Mouse (Mus musculus): ENCODE results near the gene Pitx2. TPM values are rescaled to one million over a fixed set of nuclear protein-coding genes. Genes with fewer than 3 reads are reported as not detected.

The Pitx2 gene
- polyA plus RNA-seq, 1 experiment from 2014 or later: 19.2 TPM

DNA sequence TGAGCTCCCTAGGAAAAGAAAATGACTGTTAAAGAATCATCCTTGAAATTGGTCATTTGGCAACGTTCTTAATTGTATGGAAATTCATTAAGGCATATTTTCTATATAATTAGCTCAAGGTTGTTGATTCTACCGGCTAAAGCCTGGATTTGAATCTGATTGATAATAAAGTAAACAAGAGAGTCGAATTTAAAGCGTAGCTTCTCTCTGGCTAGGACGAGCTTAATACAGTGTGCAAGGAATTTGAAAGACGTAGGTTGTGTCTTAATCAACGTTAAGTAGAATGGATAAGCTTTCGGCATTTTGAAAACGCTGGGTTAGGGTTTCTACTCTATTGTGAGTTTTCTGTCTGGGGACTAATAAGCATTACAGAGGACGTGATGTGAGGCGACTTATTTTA lies 13.1 kb downstream of the Pitx2 start:
- 7% methylated on average over 11 of the region's 11 CpGs for WGBS
- peaks cover 26% of the 10 kb centered on the region for H3K4me1 ChIP-seq (replicated peaks)
- peaks cover 93% of the 10 kb centered on the region for H3K27me3 ChIP-seq
- H3K36me3 ChIP-seq: no peaks in the 10 kb centered on the region
- no peaks in the 10 kb centered on the region for H3K9me3 ChIP-seq (replicated peaks)
- no peak overlapping the region for H3K27ac ChIP-seq
- ATAC-seq (replicated peaks; ENCODE audit: insufficient number of reproducible peaks, insufficient read depth, low FRiP score, low read depth): no peak
- no peak overlapping the region for H3K4me3 ChIP-seq
- no peak overlapping the region for H3K4me2 ChIP-seq
- H3K9ac ChIP-seq: no peak overlapping the region

DNA sequence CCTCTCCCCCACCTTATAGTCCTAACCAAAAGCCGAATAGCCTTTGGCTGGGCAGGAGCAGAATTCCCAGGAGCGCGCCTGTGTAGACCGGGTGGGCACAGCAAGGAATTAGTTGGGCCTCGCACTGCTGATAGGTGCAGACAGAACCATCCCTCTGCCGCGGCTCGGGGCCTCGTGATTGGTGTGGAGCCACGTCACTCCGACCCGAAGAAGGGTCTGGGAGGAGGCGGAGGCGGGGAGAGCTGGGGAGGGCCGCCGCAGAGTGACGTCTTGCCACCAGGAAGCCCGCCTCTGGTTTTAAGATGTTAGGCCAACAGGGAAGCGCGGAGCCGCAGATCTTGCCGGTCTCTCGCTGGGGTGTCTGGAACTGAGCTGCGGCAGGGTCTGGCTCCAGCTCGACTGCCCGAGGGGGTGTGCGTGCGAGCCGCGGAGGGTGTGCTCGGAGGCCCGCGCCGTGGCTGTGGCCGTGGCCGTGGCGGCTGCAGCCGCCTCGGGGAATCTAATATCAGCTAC lies 14.0 kb downstream of the Pitx2 start:
- peak overlapping the region; percentile 90 for H3K4me2 ChIP-seq
- H3K9me3 ChIP-seq (replicated peaks): no peaks in the 10 kb centered on the region
- WGBS: 0% methylated on average over 39 of the region's 39 CpGs
- peaks cover 28% of the 10 kb centered on the region for H3K4me1 ChIP-seq (replicated peaks)
- peak overlapping the region; percentile 79 for H3K27ac ChIP-seq
- peaks cover 93% of the 10 kb centered on the region for H3K27me3 ChIP-seq
- peak; percentile 93 for ATAC-seq (replicated peaks; ENCODE audit: insufficient number of reproducible peaks, insufficient read depth, low FRiP score, low read depth)
- no peaks in the 10 kb centered on the region for H3K36me3 ChIP-seq
- peak overlapping the region; percentile 60 for H3K4me3 ChIP-seq
- peak overlapping the region; percentile 54 for H3K9ac ChIP-seq

DNA sequence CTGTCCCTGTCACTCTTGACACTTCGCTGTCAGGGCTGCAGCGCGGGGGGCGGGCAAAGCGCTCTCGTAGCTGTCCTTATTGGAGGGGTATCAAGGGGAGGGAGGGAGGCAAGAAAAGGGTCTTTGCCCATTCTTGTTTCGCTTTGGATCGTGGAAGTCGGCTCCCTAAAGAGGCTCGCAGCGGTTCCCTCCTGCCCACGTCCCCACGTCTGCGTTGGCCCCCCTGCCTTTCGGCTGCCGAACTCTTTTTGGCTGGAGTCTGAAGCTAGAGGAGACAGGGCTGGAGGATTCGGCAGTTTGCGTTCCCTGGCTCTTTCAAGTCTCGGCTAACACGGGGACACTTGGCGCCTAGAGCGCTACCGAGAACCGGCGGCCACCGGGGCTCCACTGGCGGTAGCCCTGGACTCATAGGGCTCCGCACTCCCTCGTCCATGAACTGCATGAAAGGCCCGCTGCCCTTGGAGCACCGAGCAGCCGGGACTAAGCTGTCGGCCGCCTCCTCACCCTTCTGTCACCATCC lies 14.5 kb downstream of the Pitx2 start:
- Histone ChIP-seq H3K9ac (peak overlapping the region; percentile 54), H3K27ac (peak overlapping the region; percentile 79), H3K9me3 (replicated peaks) (no peaks in the 10 kb centered on the region), H3K4me1 (replicated peaks) (peaks cover 28% of the 10 kb centered on the region), H3K36me3 (no peaks in the 10 kb centered on the region), H3K27me3 (peaks cover 91% of the 10 kb centered on the region), H3K4me2 (peak overlapping the region; percentile 90), H3K4me3 (peak overlapping the region; percentile 60)
- peak; percentile 36; the same call in 1 of the 2 replicates for ATAC-seq (replicated peaks; ENCODE audit: insufficient number of reproducible peaks, insufficient read depth, low FRiP score, low read depth)
- WGBS: 1% methylated on average over 34 of the region's 34 CpGs

DNA sequence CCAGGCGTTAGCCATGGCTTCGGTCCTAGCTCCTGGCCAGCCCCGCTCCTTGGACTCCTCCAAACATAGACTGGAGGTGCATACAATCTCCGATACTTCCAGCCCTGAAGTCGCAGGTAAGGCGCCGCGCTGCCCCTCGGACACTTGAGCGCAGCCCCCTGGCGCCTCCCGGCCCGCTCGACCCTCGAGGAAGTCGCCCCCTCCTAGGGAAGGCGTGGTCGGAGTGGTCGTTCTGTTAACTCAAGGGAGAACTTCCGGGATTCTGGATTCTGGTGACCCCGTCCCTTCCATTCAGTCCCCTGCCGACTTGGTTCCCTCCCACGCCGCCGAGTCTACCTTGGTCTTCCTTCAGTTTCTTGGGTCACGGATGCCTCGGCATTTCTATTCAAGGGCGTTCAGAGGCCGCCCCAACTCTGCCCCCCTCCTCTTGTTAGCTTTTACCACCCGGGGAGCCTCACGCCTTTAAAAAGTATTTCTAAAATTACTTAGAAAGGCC lies 15.0 kb downstream of the Pitx2 start:
- Histone ChIP-seq H3K36me3 (no peaks in the 10 kb centered on the region), H3K9me3 (replicated peaks) (no peaks in the 10 kb centered on the region), H3K4me2 (peak overlapping the region; percentile 90), H3K27me3 (peaks cover 91% of the 10 kb centered on the region), H3K4me1 (replicated peaks) (peaks cover 28% of the 10 kb centered on the region), H3K9ac (peak overlapping the region; percentile 54), H3K27ac (peak overlapping the region; percentile 79), H3K4me3 (peak overlapping the region; percentile 60)
- ATAC-seq (replicated peaks; ENCODE audit: insufficient number of reproducible peaks, insufficient read depth, low FRiP score, low read depth): no peak
- under 1% methylated on average over 31 of the region's 31 CpGs for WGBS

DNA sequence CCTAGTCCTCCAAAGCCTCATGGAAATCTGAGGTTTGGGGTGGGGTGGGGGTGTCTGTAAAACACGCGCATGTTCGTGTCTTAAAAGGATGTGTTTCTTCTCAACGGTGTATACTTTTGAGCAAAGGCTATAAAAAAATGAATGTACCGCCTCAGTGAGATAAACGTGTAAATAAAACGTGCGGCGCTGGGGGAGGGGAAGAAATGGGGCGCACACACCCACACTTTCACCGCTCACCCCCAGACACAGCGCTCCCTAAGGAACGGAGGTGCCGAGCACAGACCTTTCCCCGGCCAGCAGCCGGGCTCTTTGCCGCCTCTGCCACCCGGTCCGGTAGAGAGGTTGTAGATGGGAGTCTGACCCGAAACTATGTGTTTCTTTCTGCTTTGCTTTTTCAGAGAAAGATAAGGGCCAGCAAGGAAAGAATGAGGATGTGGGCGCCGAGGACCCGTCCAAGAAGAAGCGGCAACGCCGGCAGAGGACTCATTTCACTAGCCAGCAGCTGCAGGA lies 15.6 kb downstream of the Pitx2 start:
- H3K27ac ChIP-seq: peak overlapping the region; percentile 79
- WGBS: 2% methylated on average over 26 of the region's 26 CpGs

DNA sequence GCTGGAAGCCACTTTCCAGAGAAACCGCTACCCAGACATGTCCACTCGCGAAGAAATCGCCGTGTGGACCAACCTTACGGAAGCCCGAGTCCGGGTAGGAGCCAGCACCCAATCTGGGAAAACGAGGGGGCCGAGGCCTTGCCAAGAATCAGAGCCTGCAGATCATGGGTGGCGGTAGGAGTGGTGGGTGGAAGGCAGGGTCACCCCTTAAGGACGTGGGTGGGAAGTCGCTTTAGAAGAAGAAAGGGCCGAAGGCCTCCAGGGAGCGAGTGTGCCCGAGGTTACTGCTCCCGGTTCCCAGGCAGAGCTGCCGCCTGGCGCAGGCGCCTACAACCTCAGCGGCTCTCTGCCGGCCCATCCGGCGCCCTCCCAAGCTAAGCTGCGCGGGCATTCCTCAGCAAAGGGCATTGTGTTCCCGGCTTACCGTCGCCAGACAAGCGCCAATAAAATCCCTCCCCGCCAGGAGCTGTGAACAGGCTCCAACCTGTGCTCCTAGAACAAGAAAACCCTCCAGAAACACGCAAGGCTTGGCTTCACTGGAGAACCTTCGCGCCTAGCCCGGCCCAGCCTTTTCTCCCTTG lies 16.2 kb downstream of the Pitx2 start:
- Histone ChIP-seq H3K4me1 (replicated peaks) (peaks cover 28% of the 10 kb centered on the region), H3K4me2 (peak overlapping the region; percentile 90), H3K9ac (peak overlapping the region; percentile 54), H3K36me3 (no peaks in the 10 kb centered on the region), H3K27me3 (peaks cover 87% of the 10 kb centered on the region), H3K9me3 (replicated peaks) (no peaks in the 10 kb centered on the region), H3K4me3 (peak overlapping the region; percentile 60), H3K27ac (peak overlapping the region; percentile 79)
- 2% methylated on average over 35 of the region's 35 CpGs for WGBS
- no peak for ATAC-seq (replicated peaks; ENCODE audit: insufficient number of reproducible peaks, insufficient read depth, low FRiP score, low read depth)

More for the DNA sequence above, 15.6 kb downstream of the Pitx2 start:
- peak overlapping the region; percentile 60 for H3K4me3 ChIP-seq
- peak overlapping the region; percentile 90 for H3K4me2 ChIP-seq
- H3K4me1 ChIP-seq (replicated peaks): peaks cover 28% of the 10 kb centered on the region
- H3K9me3 ChIP-seq (replicated peaks): no peaks in the 10 kb centered on the region
- H3K27me3 ChIP-seq: peaks cover 91% of the 10 kb centered on the region
- H3K9ac ChIP-seq: peak overlapping the region; percentile 54
- no peaks in the 10 kb centered on the region for H3K36me3 ChIP-seq
- no peak for ATAC-seq (replicated peaks; ENCODE audit: insufficient number of reproducible peaks, insufficient read depth, low FRiP score, low read depth)

DNA sequence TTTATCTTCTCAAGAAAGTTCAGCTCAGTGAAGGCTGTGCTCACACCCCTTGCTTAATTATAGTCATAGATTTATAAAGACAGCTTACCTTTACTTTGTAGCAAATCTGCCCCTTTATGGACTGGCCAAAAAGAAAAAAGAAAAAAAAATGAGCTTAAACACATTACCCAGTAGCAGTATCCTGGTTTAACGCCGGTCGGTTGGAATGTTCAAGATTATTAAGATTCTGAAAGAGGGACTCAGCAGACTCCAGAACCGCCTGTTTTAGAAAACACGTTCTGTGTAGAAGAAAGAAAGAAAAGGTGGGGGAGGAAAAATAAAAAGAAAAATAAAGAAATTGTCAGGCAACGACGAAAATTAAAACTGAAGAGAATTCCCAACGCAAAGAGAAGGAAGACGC lies 16.8 kb downstream of the Pitx2 start:
- Histone ChIP-seq H3K4me2 (peak overlapping the region; percentile 90), H3K27me3 (peaks cover 87% of the 10 kb centered on the region), H3K9ac (0 out of 2 replicates have a peak overlapping the region, but pooled peaks have one; percentile 54), H3K36me3 (no peaks in the 10 kb centered on the region), H3K9me3 (replicated peaks) (no peaks in the 10 kb centered on the region), H3K4me3 (peak overlapping the region; percentile 60), H3K4me1 (replicated peaks) (peaks cover 28% of the 10 kb centered on the region), H3K27ac (no peak overlapping the region)
- ATAC-seq (replicated peaks; ENCODE audit: insufficient number of reproducible peaks, insufficient read depth, low FRiP score, low read depth): no peak
- WGBS: 8% methylated on average over 9 of the region's 9 CpGs

DNA sequence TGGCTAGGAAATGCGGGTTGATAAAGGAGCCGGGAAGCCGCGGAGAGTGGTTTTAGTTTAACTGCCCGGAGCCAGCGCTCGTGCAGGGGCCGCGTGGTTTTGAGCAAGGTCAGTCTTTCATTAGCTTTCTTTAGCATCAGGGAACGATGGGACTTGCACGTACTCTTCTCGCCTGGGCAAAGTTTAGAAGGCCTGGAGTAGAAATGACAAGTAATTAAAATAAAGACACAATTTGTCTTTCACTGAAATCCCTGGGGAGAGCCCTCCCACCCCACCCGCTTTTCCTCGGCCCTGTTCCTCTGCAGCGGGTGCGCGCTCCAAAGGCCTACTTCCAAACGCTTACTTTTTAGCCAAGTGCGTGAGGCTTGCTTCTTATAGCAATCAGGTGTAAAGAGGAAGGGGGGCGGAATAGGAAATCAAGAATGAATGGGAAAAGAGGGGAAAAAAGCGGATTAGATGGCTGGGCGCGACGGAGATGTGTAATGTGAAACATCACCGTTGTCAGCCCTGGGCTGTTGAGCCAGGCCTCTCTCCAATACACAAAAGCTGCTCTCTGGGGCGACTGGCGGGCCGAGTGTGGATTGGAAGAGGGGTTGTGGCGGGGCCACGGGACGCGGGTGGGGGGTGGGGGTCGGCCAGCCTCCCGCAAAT lies 17.4 kb downstream of the Pitx2 start:
- Histone ChIP-seq H3K36me3 (no peaks in the 10 kb centered on the region), H3K27ac (no peak overlapping the region), H3K27me3 (peaks cover 87% of the 10 kb centered on the region), H3K4me1 (replicated peaks) (peaks cover 28% of the 10 kb centered on the region), H3K4me3 (peak overlapping the region; percentile 60), H3K9me3 (replicated peaks) (no peaks in the 10 kb centered on the region), H3K9ac (no peak overlapping the region), H3K4me2 (peak overlapping the region; percentile 90)
- WGBS: 4% methylated on average over 34 of the region's 34 CpGs
- ATAC-seq (replicated peaks; ENCODE audit: insufficient number of reproducible peaks, insufficient read depth, low FRiP score, low read depth): no peak

DNA sequence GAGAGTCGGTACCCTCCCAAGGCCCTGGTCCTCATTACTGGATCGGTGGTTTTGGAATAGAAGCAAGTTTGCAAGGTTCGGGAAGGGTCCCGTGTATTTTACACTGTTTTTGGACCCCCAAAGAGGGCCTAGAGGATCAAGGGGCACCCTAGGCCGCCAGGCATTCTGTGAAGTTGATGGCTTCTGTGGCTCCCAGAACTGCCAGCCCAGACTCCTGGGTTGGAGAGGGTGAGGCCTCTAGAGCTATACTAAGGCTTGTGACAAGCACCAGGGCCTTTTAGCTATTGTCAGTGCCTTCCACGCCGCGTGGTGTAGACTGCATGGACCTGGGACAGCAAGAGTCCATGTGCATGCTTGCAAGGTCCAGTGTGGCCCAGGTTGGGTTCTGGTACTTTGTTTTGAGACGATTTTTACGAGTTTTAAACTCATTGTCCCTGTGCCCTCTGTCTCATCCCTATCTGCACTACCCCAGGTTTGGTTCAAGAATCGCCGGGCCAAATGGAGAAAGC lies 18.2 kb downstream of the Pitx2 start:
- Histone ChIP-seq H3K9me3 (replicated peaks) (no peaks in the 10 kb centered on the region), H3K27ac (no peak overlapping the region), H3K4me2 (peak overlapping the region; percentile 90), H3K4me3 (peak overlapping the region; percentile 60), H3K9ac (no peak overlapping the region), H3K4me1 (replicated peaks) (peaks cover 28% of the 10 kb centered on the region), H3K27me3 (peaks cover 85% of the 10 kb centered on the region), H3K36me3 (no peaks in the 10 kb centered on the region)
- 7% methylated on average over 12 of the region's 12 CpGs for WGBS
- no peak for ATAC-seq (replicated peaks; ENCODE audit: insufficient number of reproducible peaks, insufficient read depth, low FRiP score, low read depth)

DNA sequence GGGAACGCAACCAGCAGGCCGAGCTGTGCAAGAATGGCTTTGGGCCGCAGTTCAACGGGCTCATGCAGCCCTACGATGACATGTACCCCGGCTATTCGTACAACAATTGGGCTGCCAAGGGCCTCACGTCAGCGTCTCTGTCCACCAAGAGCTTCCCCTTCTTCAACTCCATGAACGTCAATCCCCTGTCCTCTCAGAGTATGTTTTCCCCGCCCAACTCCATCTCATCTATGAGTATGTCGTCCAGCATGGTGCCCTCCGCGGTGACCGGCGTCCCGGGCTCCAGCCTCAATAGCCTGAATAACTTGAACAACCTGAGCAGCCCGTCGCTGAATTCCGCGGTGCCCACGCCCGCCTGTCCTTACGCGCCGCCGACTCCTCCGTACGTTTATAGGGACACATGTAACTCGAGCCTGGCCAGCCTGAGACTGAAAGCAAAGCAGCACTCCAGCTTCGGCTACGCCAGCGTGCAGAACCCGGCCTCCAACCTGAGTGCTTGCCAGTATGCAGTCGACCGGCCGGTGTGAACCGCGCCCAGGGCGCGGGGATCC lies 18.8 kb downstream of the Pitx2 start:
- Histone ChIP-seq H3K9ac (no peak overlapping the region), H3K36me3 (no peaks in the 10 kb centered on the region), H3K27me3 (peaks cover 80% of the 10 kb centered on the region), H3K4me2 (peak overlapping the region; percentile 90), H3K9me3 (replicated peaks) (no peaks in the 10 kb centered on the region), H3K4me1 (replicated peaks) (peaks cover 28% of the 10 kb centered on the region), H3K27ac (no peak overlapping the region), H3K4me3 (peak overlapping the region; percentile 60)
- 2% methylated on average over 41 of the region's 41 CpGs for WGBS
- no peak for ATAC-seq (replicated peaks; ENCODE audit: insufficient number of reproducible peaks, insufficient read depth, low FRiP score, low read depth)
